Mouse (Mus musculus): ENCODE measurements around the gene Lsamp.
"Not testable (repeated sequence)": the region's sequence is repeated elsewhere in the genome, so short reads cannot be mapped to it uniquely, and the experiment has no call there.

Lsamp gene

DNA sequence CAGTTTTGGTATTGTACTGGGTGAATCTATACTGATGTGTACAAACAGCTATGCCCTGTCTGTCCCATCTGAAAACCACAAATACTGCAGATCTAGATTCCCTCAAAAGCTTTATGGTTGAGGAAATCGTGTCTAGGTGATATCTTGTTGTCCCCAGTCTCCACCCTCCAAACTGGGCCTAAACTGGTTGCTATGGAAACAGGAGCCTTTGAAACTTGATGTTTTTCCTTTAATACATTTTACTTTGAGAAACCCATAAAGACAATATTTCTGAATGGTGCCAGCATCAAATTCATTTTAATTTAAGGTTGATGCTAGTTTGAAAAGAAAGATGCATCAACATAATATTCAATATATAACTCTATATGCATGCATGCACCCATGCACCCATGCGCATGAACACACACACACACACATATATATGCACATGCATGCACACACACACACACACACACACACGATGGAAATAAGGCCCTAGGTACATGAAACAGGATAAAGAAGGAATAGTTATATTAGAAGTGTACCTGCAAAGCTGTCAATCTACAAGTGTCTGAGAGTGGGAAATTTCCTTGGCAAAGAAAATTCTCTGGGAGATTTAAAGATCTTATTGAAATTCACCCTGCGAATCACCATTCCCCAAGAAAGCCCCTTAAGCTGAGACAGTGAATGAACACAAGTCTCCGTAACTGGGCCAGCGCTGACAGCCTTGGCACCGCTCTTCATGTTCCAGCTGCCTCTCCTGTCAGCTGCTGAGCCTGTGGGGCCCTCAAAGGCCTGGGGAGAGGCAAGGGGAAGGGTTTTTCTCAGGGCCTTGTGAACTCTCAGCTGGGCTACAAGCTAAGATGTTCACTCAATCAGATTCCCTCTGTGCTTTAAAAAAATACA is 525.2 kb downstream of the Lsamp start:
- DNase-seq = peak; percentile 5

DNA sequence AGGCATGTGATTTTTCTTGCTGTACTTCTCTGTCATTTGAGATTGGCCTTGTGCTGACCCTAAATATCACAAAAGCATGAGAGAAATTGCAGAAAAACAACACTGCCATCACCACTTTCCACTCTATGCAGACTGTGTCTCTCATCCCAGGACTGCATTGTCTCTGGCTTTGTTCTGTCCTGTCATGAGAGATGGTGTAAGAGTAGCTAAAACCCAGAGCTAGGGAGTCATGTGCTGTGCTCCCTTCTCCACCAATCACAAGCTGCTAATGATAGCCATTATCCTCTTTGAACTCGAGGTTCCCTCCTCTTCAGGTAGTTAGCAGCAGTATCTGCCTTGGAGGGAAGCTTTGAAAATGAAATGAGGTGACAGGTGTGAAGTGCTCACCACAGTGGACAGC is 552.6 kb downstream of the Lsamp start:
- no peak for DNase-seq

DNA sequence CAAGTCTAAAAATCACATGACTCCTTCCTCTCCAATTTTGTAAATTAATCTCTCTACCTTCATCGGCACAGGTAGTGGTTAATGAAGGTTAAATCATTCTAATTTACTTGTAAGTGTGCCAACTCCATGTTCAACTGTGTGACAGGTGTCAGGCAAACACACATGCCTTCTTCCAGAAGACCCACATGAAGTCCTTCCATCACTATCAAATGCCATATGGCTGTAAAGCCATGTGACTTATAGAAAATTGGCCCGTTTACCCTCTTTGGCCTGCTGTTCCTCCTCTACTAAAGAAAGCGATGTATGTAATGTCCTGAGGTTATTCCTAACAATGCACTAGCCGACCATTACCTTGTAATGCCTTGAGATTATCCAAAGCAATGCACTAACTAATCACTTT is 565.5 kb downstream of the Lsamp start:
- no peak for DNase-seq

DNA sequence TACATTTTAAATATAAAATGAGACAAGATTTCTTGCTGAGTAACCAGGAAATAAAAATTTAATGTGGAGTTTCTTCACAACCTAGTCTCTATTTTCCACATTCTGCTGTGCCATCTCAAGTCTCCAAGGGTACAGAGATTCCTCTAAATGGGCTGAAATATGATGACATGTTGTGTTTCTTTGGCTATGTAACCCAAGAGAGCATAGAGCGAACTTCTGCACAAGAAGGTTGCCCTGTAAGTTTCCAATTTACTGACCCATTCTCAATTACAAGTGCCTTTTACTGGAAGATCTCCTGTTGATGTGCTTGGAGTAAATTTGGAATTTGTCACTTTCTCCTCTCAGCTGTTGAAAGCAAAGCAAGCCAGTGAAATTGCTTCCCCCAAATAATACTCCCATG is 571.4 kb downstream of the Lsamp start:
- no peak for DNase-seq

DNA sequence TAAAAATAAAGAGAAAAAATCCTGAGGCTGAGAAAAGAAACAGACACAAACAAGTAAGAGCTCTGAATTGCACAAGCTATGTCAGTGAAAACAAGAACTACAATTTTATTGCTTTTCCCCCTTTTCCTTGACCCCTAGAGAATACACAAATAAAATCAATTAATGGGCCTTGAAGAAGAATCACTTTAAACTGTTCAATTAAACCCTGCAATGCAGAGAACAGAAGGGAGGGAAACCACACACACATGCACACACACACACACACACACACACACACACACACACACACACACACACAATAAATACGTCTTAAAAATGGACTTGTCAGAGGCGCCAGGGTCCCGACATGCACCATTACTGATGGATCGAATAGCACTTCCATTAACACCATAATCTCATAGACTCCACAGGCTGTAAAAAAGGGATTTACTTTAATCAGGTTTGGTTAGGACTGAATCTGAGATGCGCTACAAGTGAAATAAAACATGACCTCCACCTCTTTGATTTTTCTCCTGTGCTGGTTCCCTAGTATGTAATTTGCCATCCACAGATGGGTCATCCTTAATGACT is 573.6 kb downstream of the Lsamp start:
- no peak for DNase-seq

DNA sequence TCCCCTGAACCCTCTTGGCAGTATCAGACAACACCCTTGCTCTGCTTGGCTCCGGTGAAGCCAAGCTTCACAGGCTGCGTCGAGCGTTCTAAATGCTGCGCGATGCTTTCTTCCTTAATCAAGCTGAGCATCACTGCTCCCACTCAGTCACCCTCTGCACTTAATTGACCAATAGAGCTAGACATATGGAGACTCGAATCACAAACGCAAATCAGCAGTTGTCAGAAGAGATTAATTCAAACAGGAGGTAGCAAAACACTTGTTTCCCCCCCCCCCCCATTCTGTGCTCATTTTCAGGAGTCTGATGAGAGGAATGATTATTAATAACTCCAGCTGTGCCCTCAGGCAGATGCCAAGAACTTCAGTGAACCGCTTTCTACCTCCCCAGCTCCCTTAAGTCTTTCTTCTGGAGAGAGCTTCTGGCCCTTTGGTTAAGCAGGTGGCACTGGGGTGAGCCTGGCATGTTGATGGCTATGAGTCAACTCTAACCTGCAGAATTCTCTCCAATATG is 583.3 kb downstream of the Lsamp start:
- DNase-seq = no peak

DNA sequence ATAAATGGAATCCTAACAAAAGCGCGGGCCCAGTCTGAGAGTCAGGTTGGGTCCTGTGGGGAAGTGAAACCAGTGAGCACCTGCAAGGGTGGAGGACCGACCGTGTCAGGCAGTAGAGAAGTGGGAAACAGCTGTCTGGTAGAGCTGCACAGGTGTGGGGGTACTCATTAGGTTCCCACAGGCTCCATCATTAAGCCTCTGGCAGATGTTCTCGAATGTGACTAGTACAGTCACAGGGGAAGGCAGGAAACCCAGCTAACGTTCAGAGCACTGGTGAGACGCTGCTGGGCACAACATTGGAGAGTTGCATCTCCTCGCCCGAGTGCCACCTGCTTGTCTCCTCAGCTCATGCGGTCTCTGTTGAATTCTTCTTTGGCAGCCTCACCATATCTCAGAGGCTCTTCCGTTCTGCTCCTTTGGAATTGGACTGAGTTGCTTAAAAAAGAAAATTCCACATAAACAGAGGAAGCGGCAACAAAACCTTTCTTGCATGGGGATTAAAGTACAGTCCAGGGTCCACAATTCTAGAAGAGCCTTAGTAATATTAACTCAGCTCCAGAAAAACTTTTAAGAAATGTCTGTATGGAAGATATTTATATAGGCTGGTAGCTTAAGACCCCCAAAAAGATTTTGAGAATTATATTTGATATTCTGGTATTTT is 588.1 kb downstream of the Lsamp start:
- no peak for DNase-seq

DNA sequence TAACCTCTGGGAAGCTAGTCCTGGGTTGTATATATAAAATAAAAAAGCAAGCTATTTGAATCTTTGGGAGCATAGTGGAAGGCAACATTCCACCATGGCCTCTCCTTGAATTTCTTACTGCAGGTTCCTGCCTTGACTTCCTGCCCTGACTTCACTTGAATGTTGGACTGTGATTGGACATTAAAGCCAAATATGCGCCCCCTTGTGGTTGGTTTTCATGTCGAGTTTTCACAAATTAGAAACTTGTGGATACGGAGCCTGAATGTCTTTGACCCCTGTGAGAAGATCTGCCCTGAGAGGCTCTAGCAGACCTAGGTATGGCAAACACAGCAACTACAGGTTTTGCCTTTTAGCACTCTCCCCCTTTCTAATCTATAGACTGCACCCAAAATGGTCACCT is 597.9 kb downstream of the Lsamp start:
- no peak for DNase-seq

DNA sequence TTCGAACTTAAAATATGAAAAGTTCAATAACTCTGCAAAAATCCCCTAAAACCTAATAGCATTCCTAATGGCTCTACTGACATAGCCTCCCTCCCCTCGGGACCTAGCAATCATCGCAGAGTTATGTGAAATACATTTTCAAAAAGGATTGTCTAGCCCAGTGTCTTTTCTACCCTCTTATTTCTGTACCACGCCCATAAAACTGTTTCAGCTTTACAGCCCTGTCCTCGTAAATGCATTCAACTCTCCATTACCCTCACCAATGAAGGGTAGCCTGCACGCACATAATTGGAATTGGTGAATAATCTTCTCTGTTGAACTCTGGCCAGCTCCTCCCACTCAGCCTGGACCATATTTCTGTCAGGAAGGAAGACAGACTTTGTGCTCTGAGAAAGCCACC is 609.0 kb downstream of the Lsamp start:
- no peak for DNase-seq

DNA sequence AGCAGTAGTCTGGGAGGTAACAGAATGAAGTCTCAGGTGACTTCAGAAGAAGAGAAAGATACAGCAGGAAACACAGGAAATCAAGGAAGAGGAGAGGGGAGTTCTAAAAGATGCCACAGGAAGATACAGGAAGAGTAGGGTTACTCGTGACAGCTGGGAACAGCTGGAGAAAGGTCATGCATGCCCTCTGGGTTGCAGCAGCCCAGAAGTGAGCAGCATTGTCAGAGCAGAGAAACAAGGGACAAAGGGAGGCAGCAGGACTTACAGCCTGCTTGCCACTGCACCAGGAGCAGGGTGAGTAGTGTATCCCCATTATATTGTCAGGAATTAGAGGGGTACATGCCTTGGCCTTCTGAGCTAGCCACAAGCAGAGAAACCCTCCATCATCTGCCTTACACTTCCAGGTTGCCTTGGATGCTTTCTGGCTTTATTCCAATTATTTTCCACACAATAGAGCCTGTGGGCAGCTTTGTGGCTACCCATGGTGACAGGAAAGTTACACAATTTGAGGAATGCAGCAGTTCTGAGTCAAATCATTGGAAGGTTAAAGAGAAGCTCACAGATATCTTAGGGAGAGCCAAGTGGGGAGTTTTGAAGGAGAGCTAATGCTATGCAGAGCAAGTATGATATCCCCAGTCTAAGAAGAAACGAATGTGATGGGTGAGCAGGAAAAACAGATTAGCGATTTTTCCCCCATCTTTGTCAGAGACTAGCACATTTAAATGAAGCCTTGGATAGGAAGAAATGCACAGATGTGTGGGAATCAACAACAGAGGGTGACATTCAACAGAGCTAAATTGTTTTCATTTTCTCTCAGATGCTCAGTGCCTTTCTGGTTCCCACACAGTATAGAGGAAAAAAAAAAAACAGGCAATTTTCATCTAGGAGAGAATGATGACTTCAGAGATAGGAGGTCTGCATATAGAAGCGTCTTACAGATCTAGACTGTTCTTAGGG is 617.5 kb downstream of the Lsamp start:
- DNase-seq = no peak

DNA sequence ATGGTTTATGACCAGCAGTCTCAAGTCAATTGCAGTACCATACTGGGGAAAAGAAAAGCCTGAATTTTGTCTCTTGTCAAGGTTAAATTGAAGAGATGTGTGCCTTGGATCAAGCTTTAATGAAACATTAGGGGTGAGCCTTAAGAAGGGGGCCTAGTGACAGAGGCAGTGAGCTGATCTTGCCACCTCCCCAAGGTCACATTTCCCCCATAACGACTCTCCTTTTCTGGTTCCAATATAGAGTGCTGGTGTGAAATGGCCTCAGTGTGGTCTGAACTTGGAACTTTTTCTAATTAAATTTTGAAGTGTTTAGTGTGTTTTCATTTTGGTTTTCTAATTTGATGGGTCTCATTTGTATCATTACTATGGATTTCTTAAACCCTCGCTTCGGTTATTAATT is 623.3 kb downstream of the Lsamp start:
- DNase-seq = no peak

DNA sequence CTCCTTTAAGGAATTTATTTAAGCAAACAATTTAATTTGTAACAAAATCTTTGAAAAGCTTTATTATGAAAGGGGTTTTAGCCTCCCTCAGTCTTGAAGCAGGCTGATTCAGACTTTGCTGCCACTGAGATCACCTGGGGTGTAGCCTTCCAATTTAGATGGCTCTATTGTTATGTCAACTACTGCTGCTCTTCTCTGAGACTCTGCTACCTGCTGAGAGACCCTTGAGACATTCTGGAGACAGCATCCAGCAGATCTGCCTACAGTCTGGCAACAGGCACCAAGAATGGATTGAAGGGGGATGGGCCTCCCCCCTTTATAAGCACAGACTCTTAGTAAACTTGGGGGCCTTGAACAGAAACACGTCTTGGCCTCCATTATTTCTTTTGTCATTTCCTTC is 632.5 kb downstream of the Lsamp start:
- not testable (repeated sequence) for DNase-seq

DNA sequence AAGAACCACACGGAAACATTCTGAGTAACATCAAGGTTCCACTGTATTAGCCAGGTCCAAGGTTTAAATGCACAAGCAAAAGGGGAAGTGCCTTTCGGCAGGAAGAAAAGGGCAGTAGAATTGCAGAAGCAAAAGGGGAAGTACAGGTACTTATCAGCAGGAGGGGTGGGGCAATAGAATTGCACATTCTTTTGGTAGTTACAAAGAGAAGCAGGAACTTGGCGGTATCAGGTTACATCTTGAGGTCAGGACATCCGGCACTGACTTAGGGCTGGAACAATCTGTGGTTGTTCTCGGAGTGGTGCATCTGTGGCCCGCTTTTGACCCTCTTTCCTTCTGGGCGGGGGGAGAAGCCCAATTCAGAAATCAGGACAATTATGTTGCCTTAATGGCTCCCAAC is 636.9 kb downstream of the Lsamp start:
- DNase-seq = not testable (repeated sequence)

DNA sequence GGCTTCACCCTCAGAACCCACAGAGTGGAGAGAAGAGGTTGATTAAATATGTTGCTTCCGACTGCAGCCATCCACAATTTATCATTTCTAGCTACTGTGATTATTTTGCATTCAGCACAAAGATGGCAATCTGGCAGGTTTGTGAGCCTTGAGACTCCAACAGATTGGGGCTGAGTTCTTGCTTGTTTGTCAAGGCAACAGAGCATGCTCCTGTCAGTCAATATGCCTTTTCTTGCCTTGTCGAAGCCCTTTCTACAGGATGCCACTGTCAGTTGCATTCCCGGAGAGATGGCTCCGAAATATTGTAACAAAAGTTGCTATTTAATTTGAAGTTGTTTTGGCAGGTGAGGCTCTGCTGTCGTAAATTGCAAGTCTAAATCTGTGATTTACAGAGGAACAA is 643.0 kb downstream of the Lsamp start:
- no peak for DNase-seq

DNA sequence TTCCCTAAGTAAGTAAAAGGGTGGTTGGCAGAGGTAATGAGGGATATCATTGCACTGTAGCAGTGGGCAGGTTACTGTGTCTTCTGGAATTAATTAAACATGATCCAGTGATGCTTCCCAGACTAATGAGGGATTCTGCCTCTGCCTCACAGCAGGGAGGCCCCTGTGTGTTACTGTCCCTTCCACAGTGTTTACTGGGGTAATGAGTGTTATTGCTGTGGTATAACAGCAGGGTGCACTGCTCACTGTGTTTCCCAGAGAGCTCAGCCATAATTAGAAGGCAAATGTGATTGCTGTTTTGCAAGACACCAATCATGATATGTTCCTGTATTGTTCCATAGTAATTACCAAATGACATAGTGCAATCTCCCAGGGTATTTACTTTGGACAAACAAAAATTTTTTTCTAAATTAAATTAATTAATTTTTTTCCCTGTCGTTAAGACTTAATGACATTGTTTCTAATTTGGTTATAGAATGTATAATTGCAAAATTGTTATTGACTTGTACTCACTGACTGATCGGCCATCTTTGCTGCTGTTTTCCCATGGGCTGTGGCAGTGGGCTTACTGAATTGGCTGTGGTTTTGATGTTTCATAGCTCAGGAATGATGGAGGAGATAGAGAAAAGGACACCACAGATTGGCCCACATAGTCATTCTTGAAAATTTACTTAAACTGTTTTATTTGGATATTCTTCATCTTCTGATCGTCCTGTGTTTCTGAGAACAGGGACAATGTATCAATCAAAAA is 655.6 kb downstream of the Lsamp start:
- DNase-seq = peak; percentile 34

DNA sequence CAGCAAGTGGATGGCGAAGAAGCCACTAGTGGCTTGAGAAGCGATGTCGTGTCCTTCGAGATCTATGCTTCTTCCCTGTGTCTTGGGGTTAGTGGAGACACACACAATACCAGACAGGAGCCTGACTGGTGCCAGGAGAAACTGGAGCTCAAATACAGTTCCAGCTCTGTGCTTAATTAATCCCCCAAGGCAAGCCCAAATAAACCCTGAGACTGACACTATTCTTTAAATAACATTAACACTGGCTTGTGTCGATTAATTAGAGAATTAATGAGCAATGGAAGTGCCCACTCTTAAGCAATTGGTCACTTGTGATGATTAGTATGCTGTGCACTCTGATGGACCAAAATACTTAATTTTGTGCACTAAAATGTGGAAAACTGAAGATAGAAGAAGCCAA is 668.6 kb downstream of the Lsamp start:
- no peak for DNase-seq

DNA sequence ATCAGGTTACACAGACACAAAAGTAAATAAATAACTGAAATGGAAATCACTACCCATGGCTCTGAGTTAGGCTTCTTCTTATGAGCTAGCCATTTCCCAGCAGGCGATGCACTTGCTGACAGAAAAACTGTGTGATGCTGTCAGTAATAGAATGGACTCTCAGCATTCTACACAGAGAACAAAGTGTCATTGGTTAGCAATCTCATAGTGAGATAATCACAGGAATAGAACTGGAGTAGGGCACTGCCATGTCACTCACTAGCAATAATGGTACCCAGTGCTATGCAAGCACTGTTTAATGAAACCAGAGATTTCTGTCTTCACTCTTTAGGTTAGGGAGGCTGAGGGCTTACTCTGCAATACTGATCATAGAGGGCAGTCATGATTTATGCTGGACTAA is 669.3 kb downstream of the Lsamp start:
- DNase-seq = no peak

DNA sequence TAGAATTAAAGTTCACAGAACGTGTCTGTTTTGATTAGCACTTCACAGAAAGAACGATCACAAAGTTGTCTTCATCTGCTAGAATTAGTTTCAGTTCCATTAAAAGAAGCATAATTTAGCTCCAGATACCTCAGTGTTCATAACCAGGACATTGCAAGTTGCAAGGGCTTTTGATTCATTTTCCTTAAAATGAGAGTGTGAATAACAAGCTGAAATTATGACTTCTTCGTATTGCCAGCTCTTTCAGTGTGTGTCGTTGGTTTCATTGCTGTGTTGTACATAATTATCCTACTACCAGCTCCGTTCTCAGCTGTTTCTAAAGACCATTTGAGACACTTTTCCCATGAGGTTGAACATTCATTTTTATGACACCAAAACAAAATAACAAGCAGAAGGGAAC is 672.2 kb downstream of the Lsamp start:
- DNase-seq = no peak

DNA sequence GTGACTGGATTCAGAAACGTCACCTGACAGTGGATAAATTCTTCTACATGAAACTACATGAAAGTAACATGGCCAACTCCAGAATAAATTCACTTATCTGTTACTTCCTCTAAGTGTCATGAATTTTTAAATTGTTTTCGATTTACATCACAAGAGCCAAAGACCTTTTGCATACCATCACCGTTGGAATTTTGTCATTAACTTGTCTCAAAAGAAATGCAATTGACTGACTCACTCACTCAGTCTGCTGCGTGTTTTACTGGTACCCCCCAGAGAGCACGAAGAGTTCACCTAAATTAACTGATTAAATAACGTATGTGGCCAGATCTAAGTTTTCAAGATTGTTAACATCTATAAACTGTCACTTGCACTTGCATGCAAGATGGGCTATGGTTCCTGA is 672.7 kb downstream of the Lsamp start:
- no peak for DNase-seq

DNA sequence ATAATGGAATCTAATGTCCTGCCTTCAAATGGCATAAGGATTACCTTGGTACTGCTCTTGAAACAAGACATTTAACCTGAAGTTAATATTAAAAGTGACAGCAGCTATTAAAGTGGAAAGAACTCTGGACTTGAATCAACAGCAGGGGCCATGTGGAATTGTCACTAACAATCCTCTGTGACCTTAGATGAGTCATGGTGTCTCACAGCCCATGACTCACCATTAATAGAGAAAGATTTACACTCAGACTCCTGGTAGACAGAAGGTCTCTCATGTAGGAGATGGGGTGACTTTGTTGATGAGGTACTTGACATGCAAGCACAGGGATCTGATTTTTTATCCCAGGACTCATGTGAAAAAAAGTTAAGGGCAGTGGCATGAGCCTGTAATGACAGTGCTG is 701.4 kb downstream of the Lsamp start:
- no peak for DNase-seq

DNA sequence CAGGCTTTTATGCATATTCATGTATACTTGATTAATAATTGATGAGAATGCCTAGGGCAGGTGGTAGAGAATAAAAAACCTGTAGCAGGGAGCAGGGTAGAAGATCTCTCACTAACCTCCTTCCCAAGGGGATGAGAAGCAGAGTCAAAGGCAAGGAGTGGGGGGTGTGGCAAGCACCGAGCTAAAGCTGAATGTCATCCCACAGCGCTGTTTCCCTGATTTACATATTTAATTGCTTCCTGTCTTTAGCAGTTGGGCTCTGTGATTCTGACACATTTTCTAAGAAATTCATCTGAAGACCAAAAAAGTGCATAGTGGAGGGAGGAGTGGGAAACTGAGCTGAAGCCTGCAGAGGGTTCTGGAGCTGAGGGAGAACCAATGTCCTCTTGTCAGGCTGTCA is 708.1 kb downstream of the Lsamp start:
- no peak for DNase-seq

DNA sequence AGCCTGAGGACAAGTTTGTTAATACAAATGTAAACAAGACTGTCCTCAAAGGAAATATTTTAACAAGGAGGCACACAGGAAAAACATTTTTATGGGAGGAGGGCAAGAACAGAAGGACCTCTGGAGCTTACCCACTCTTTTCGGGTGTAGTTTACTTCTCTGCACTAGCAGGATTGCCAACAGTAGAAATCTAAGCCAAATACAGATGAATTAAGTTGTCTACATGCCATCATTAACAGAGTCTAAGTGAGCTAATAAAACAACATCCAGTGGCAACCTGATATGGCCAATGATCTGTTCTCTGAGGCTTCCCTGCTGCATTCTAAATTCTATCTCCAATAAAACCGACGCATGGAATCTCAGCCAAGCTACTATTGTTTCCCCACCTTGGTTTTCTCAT is 713.1 kb downstream of the Lsamp start:
- no peak for DNase-seq

All from embryo, embryonic 11 days (tissue).